Mouse (Mus musculus) bone marrow, adult 2 months (tissue): ENCODE results near the gene Gm49450. TPM values are rescaled to one million over a fixed set of nuclear protein-coding genes. Genes with fewer than 3 reads are reported as not detected.

Source experiments
- H3K27ac ChIP-seq: fragments of 200-500 bp; 2 replicates; pipeline ENCODE4 v1.5.1; 2012; ENCODE audit warnings: low read depth, mild to moderate bottlenecking, control low read depth, inconsistent platforms, low read length; ENCODE audit not compliant: control insufficient read depth, poor library complexity, insufficient read depth
- H3K4me1 ChIP-seq: fragments of 200-500 bp; 2 replicates; pipeline ENCODE4 v1.6.1; 2011; ENCODE audit warnings: low read length; ENCODE audit not compliant: control insufficient read depth, insufficient read depth
- H3K4me3 ChIP-seq: fragments of 200-500 bp; replicated peaks from 2 replicates; pipeline ENCODE3; 2011; ENCODE audit warnings: mild to moderate bottlenecking, low read depth, low read length, control low read depth; ENCODE audit not compliant: control insufficient read depth
- CTCF ChIP-seq: fragments of 200-500 bp; IDR thresholded peaks from 2 replicates; pipeline ENCODE4 v1.5.1; 2011; ENCODE audit warnings: low read length, control low read depth; ENCODE audit not compliant: control insufficient read depth, insufficient read depth
- POLR2A ChIP-seq: fragments of 200-500 bp; IDR thresholded peaks from 2 replicates; pipeline ENCODE4 v1.6.1; 2011; ENCODE audit warnings: low read depth, mild to moderate bottlenecking, control low read depth, low read length, borderline replicate concordance; ENCODE audit not compliant: control insufficient read depth
- WGBS: fragments of 180-500 bp; shearing (Covaris S2); methylation state at CpG from one replicate; pipeline ENCODE4 v1.1.7; 2018; 5-methylcytosine and 5-hydroxymethylcytosine counted together
- polyA plus RNA-seq: library from polyadenylated mRNA; stranded (reverse); fragments of >200 nt; gene quantifications from 2 replicates; pipeline ENCODE4 v1.2.4, GENCODE M21; 2011; ENCODE audit warnings: low replicate concordance; ENCODE audit not compliant: missing spikeins, insufficient read depth, insufficient read length

The Gm49450 gene
- not detected in 2 replicates for polyA plus RNA-seq

DNA sequence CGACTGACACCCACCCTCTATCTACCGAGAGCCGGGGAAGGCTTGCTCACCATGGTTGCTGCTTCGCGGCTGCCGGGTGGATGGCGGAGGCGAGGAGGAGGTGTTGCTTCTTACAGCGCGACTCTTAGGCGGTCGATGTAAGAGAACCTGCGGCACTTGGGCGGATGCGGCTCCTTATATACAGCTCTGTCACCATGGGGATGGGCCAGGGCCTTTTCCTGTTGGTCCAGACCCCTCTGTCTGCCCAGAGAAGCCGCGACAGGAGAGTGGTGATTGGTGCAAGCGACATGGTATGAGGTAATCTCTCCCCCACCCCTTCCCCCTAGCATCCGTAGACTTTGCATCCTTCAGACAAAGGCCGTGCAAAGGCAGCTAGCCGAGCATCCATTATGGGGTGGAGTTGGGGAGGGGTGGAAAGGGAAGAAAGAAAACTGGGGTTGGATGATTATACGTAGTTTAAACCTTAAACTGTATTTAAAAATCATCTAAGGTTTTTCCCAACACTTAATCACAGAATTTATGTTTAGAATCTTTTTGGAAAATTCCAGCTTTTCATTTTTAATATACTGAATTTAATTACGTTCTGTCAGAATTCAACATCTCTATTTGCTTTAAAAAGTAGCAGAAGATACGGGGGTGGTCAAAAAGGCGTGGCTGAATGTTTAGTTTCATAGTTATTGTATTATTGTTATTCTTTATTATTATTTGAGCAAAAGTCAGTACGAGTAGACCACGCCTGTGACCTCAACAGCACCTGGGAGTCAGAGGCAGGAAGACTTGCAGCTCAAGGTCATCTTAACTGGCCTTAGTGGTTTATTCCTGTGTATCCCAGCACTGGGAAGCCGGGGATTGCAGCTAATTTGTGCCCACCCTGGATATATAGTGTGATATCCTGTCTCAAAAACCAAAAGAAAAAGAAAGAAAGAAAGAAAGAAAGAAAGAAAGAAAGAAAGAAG lies at the start of gene Gm49450, which contains the start of gene Tuba1a:
Gm49450 (minus strand) TSS at position 151 of the 956 bp plus-strand sequence.
Tuba1a (minus strand) TSS at position 303 of the 956 bp plus-strand sequence.
- Histone ChIP-seq H3K27ac (peak within 1 kb of the TSS; percentile 89), H3K4me3 (peak within 1 kb of the TSS; percentile 87), H3K4me1 (peaks cover 1% of the 10 kb centered on the region; the same call in 1 of the 2 replicates)
- TF ChIP-seq POLR2A (peak; percentile 96), CTCF (0 out of 2 replicates have a peak, but pooled peaks have one; percentile 2)
- WGBS, result 13% methylated on average over 28 of the region's 28 CpGs

DNA sequence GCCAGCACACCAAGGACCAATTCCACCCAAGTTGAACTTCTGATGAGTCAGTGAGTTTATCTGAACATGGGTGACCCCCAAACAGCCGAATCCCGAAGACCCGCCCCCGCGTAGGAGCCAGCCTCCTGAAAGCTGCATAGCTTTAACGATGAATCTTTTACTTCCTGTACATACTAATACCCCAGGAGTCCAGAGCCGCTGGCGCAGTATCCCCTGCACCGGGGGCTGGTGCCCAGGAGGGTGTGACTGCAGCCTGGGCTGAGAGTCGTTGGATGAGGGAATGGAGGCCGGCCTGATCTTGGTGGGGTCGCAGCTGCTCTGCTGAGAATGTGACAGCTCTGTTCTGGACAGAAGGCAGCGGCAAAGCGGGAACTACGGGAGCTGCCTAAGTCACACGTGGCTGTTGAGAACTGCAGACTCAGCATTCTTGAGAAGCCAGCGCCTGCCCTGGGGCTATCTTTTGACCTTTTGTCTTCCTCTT lies 48.1 kb upstream of the Gm49450 start:
- Histone ChIP-seq H3K4me1 (no peaks in the 10 kb centered on the region), H3K4me3 (no peak overlapping the region), H3K27ac (no peak overlapping the region)
- WGBS, result 14% methylated on average over 17 of the region's 17 CpGs
- no peak for TF ChIP-seq CTCF
- TF ChIP-seq POLR2A, result no peak

DNA sequence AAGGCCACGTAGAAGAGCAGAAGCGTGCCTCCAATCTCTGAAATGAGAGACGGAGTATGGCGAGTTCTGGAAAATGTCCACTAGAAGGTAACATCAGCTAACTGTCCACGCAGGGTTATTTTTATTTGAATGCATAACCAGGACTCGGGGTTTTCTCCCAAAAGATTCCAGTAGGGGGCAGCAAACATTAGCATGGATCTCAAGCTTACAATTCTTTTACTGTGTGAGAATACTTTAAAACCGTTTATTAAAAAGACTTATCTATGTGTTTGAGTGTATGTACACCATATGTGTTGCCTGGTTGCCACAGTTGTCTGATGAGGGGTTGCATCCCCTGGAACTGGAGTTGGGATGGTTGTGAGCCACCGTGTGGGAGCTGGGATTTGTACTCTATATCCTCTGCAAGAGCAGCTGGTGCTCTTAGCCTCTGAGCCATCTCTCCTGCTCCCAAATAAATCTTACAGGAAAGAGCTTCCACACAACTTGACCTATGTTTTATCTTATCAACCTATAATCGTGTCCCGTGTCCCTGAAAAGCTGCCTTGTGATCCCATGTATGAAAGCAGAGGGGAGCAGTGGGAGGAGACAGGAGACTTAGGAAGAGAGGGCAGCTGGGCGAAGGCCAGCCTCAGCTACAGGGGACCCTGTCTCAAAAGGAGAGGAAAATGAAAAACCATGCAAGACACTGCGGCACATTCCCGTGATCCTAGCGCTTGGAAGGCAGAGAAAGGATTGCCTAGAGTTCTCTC lies 47.4 kb upstream of the Gm49450 start:
- 47% methylated on average over 14 of the region's 14 CpGs for WGBS
- TF ChIP-seq POLR2A, result no peak
- H3K4me3 ChIP-seq, result no peak overlapping the region
- no peak overlapping the region for H3K27ac ChIP-seq
- no peaks in the 10 kb centered on the region for H3K4me1 ChIP-seq

DNA sequence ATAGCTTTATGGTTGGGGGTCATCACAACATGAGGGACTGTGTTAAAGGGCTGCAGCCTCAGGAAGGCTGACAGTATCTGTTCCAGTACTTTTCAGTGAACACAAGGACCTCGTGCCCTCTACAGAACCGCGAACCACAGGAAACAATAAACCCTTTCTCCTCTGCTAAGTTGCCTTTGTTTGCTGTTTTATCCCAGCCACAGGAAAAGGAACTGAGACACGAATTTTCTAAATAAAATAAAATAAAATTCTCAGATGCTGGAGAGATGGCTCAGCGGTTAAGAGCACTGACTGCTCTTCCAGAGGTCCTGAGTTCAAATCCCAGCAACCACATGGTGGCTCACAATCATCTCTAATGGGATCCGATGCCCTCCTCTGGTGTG lies 45.4 kb upstream of the Gm49450 start:
- 14% methylated on average over 6 of the region's 6 CpGs for WGBS
- H3K4me1 ChIP-seq, result peaks cover 1% of the 10 kb centered on the region; the same call in 1 of the 2 replicates
- no peak overlapping the region for H3K27ac ChIP-seq
- TF ChIP-seq CTCF, result no peak
- no peak for TF ChIP-seq POLR2A
- H3K4me3 ChIP-seq, result no peak overlapping the region

DNA sequence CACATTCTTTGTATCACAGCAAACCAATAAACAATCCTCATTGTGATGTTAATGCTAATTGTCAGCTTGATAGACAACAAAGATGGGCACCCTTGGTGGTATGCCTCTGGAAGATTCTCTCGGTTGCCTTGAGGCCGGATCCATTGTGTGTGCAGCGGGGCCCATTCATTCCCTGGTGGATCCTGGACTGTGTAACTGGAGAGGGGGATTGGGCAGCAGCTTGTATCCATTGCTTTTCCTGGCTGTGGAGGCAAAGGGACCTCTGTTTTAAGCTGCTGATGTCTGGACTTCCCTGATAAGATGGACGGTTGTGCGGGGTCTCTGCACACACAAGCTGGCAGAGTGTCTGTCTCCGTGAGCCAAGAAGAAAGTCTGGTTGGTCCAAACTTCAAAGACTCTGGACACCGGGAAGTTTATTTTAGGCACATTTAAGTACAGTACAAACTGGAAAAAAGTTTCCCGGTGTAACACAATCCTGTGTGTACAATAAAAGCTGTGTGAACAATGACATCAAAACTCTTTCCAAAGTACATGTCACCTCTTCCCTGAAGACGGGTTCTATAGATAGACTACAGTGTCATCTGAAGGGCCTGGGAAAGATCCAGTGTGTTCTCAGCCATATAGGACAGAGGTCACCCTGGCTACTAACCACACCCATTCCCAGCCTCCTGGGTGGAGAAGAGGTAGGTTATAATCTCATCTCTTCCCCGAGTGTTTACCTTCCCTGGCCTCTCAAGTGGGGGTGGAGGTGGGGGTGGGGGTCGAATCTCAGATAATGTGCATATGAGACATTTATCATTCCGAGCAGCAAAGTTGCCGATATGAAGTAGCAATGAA lies 44.8 kb upstream of the Gm49450 start:
- WGBS, result 62% methylated on average over 13 of the region's 13 CpGs
- Histone ChIP-seq H3K4me1 (peaks cover 1% of the 10 kb centered on the region; the same call in 1 of the 2 replicates), H3K27ac (no peak overlapping the region), H3K4me3 (no peak overlapping the region)
- no peak for TF ChIP-seq CTCF

DNA sequence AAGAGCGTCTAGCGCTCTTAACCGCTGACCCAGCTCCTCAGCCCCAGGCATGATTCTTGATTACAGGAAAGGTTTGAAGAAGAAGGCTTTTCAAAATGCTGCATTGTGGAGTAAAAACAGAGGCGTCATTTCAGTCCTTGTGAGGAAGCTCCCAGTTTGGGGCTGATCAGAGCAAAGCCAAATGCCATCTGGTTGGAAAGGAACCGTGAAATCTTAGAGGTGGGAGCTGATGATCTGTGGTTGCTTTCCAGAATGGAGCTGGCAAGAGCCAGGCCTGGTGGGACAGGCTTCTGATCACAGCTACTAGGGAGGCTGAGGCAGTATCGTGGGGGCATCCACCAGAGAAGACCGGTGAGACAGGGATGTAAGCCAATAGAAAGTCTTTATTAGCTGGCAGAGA lies 43.5 kb upstream of the Gm49450 start:
- WGBS, result 87% methylated on average over 7 of the region's 7 CpGs
- H3K4me1 ChIP-seq, result peaks cover 1% of the 10 kb centered on the region; the same call in 1 of the 2 replicates
- no peak overlapping the region for H3K27ac ChIP-seq
- no peak overlapping the region for H3K4me3 ChIP-seq
- TF ChIP-seq CTCF (no peak), POLR2A (no peak)

DNA sequence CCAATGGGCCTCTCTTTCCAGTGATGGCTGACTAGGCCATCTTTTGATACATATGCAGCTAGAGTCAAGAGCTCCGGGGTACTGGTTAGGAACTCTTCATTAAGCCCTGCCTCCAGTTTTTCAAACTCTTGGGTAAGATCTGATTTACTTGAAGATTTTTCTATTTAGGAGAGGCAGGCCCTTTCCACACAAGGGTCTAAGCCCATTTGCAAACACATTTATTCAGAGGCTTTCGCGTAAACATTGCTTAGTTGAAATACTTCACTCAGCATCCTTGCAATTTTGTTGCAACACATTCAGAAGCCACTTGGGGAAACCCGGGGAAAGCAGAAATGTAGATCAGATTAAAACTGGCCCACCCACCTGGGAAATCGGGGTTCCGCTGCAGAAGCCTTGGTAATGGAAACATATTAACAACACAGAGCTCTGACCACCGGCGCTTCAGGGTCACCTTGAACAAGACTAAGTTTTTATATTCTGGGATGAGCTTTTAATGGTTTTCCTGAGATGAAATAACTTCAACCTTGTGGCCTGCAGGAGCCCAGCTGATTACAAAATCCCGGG lies 41.7 kb upstream of the Gm49450 start:
- H3K4me3 ChIP-seq, result no peak overlapping the region
- H3K27ac ChIP-seq, result no peak overlapping the region
- WGBS, result 52% methylated on average over 9 of the region's 9 CpGs
- peaks cover 1% of the 10 kb centered on the region; the same call in 1 of the 2 replicates for H3K4me1 ChIP-seq
- TF ChIP-seq POLR2A (no peak), CTCF (no peak)
